Mouse (Mus musculus): ENCODE data around the gene Cdadc1.

GRCm38 (mm10) chr14:59555018-59555417 is 42.7 kb downstream of the Cdadc1 start:
- TF ChIP-seq EP300 (IDR thresholded peaks at IDR 0.05; ENCODE audit: low read depth) (no peak), CTCF (IDR thresholded peaks at IDR 0.05; ENCODE audit: low read depth) (no peak)

Data from liver, postnatal 0 days (tissue).